Mouse (Mus musculus): ENCODE data around the gene Pttg1. TPM values are rescaled to one million over a fixed set of nuclear protein-coding genes. Genes with fewer than 3 reads are reported as not detected.

The Pttg1 gene
- 57.5 and 63.6 TPM in 2 replicates for polyA plus RNA-seq (2016; fragmentation: Nextera tagmentation; extraction: Ambion mirVana)

DNA sequence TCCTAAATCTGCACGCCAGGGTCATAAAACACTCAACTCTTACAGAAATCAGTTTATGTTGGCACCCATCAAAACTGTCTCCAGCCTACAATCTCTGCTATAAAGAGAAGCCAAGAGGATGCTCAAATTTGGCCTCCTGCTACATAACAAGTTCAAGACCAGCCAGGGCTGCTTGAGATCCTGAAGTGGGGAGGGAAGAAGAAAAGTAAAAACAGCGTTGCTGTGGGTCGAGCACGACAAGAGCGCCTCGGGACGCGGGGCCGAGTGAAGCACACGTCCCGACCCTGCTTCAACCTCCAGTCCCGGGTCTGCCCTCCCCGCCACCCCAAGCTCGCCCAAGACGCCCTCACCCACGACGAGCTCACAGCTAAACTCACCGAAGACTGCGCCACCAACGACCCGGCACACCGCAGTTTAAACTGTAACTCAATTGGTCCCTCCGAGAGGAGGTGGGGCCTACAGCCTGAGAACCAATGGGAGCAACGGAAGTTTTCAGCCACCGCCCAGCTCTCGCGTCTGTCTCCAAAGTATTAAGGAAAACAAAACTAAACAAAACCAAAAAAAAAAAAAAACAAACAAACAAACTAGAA, at the start of gene Pttg1:
TSS of gene Pttg1 (minus strand) at position 428 of the 590 bp plus-strand sequence.
- peak; percentile 97 for ATAC-seq
- 5% methylated on average over 27 of the region's 27 CpGs for WGBS (ENCODE audit: insufficient replicate concordance)
- Histone ChIP-seq H3K36me3 (peaks cover 26% of the 10 kb centered on the region), H3K4me2 (peak within 1 kb of the TSS; percentile 73), H3K27me3 (replicated peaks) (no peaks in the 10 kb centered on the region), H3K4me1 (peaks cover 15% of the 10 kb centered on the region), H3K27ac (peak within 1 kb of the TSS; percentile 88), H3K9ac (peak within 1 kb of the TSS; percentile 77), H3K9me3 (replicated peaks) (no peaks in the 10 kb centered on the region), H3K4me3 (peak within 1 kb of the TSS; percentile 69)

DNA sequence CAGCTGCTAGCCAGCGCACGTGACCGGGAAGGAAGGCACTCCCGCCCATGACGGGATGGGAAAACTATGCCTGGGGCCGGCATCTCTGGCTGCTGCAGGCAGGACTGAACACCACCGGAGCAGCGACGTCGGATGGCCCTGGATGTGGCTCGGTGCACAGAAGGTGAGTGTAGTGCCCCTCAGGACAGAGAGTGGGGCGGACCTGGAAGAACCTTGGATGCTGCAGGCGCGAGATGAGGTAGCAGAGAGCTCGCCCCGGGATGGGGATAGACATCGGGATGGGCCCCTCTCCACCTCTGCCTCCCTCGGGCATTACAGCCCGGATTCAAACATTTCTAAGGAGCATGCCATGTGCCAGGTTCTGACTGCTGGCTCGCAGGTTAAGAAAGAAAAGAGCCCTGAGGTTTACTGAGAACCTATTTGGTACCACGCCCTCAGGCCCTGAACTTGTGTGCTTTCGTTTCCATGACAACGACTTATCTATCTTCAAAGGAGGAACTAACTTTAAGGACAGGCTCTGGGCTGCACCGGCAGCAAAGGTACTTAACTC, 48.2 kb upstream of the Pttg1 start, which contains the start of gene C1qtnf2:
TSS of gene C1qtnf2 (plus strand) at position 52 of the 550 bp plus-strand sequence.
- Histone ChIP-seq H3K4me2 (peak within 1 kb of the TSS; percentile 49), H3K36me3 (no peaks in the 10 kb centered on the region), H3K9ac (no peak within 1 kb of the TSS), H3K4me1 (peaks cover 10% of the 10 kb centered on the region), H3K27ac (no peak within 1 kb of the TSS), H3K9me3 (replicated peaks) (no peaks in the 10 kb centered on the region), H3K27me3 (replicated peaks) (peaks cover 4% of the 10 kb centered on the region), H3K4me3 (no peak within 1 kb of the TSS; the same call in 1 of the 2 replicates)
- ATAC-seq, result peak; percentile 27; the same call in 1 of the 2 replicates
- 7% methylated on average over 24 of the region's 24 CpGs for WGBS (ENCODE audit: insufficient replicate concordance)

DNA sequence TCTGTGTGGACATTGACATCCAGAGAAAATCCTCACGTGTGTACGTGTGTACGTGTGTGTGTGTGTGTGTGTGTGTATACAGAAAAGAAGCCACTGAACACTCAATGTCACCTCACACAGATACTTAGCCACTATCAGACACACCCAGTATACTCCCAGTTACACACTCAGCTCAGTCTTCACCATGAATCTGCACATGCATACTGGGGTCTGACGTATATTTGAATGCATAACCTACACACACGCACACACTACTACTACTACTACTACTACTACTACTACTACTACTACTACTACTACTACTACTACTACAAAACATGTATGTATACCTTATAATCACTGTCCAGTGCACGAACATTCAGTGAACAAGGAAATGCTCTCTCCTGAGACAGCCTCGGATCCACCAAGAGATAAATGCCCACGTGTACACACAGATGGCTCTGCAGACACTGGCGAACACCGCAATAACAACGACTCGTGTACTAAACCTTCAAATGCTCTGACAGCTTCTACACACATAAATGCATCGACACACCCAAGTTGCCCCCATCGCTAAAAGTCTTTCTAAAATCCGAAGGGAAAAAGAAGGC, 47.7 kb upstream of the Pttg1 start:
- H3K4me2 ChIP-seq, result peak overlapping the region; percentile 49
- H3K27me3 ChIP-seq (replicated peaks), result peaks cover 4% of the 10 kb centered on the region
- no peak overlapping the region for H3K27ac ChIP-seq
- no peak overlapping the region for H3K4me3 ChIP-seq
- ATAC-seq, result no peak
- no peaks in the 10 kb centered on the region for H3K36me3 ChIP-seq
- 48% methylated on average over 15 of the region's 15 CpGs for WGBS (ENCODE audit: insufficient replicate concordance)
- no peaks in the 10 kb centered on the region for H3K9me3 ChIP-seq (replicated peaks)
- no peak overlapping the region for H3K9ac ChIP-seq
- H3K4me1 ChIP-seq, result peaks cover 10% of the 10 kb centered on the region

DNA sequence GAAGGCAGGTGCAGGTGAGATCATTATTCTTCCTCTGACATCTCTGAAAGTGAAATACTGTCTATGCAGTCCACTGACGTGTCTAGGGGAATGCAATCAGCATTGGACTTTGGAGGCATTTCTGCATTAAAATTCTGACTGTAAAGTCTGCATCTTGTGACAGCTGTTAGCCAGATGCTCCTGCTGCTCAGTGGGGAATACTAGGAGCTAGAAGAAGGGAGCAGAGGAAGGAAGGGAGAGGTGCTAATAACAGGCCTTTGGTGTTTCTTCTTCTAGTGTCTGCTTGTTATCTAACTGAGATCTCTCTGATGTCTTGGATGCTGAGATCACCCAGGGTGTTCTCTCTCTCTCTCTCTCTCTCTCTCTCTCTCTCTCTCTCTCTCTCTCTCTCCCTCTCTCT, 47.1 kb upstream of the Pttg1 start:
- Histone ChIP-seq H3K9me3 (replicated peaks) (no peaks in the 10 kb centered on the region), H3K9ac (no peak overlapping the region), H3K36me3 (no peaks in the 10 kb centered on the region), H3K4me1 (peaks cover 10% of the 10 kb centered on the region), H3K27ac (no peak overlapping the region), H3K4me2 (no peak overlapping the region), H3K27me3 (replicated peaks) (peaks cover 4% of the 10 kb centered on the region), H3K4me3 (no peak overlapping the region)
- no peak for ATAC-seq
- WGBS (ENCODE audit: insufficient replicate concordance), result 43% methylated on average over 1 of the region's 1 CpGs

DNA sequence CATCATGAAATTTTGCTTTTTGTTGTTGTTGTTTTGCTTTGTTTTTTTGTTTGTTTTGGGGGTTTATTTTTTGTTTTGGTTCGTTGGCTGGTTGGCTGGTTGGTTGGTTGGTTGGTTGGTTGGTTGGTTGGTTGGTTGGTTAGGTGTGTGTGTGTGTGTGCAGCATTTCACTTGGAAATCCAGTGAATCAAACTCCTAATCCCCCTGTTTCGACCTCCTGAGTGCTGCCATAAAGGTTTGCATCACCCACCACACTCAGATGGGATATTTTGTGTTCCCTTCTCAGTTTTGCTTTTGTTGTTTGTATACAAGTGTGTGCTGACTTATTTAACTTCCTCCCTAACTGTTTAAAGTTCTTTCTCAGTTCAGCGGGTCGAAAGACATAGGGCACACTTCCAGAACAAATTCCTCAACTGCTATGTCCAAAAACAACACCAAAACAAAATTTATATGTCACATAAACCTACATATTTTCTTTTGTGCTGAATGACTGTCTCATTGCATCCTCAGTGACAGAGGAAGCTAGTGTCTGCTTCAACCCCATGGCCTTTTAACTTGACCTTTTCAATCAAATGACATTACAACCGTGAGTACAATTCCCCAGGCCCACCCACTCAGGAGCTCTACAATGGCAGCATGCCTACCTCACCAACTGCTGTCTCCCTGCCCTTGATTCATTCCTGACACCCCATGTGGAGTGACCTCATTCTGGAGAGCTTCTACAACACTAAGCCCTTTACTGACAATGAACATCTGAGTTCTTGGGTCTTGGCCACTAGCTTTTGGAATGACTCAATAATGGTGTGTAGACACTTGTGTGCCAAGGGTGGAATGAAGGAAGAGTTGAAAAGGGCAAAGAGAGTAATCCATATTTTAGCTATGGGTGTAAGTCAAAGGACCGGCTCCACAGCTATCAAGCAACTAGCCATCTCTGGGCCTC, 45.1 kb upstream of the Pttg1 start:
- H3K4me1 ChIP-seq, result peaks cover 10% of the 10 kb centered on the region
- no peak overlapping the region for H3K4me3 ChIP-seq
- no peaks in the 10 kb centered on the region for H3K9me3 ChIP-seq (replicated peaks)
- no peaks in the 10 kb centered on the region for H3K36me3 ChIP-seq
- H3K4me2 ChIP-seq, result no peak overlapping the region
- WGBS (ENCODE audit: insufficient replicate concordance), result 60% methylated on average over 6 of the region's 6 CpGs
- H3K27ac ChIP-seq, result no peak overlapping the region
- no peak for ATAC-seq
- peaks cover 4% of the 10 kb centered on the region for H3K27me3 ChIP-seq (replicated peaks)
- no peak overlapping the region for H3K9ac ChIP-seq

DNA sequence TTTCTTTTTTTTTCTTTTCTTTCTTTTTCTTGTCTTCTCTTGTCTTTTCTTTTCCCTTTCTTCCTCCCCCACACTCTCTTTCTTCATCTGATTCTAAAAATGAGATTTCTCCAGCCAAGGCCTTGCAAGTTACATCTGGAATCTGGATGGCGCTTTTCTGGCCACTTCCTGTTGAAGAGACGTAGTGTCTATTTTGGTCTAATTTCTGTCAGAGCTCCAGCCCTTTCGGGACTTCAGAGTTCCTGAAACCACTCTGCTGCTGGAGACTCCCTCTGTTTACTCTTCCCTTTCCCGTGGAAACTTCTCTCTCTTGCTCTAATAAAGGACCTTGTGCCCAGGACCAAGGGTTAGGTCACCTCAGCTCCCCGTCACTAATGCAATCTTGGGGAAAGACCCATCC, 44.1 kb upstream of the Pttg1 start:
- no peak overlapping the region for H3K4me3 ChIP-seq
- no peak overlapping the region for H3K4me2 ChIP-seq
- H3K27me3 ChIP-seq (replicated peaks), result peaks cover 4% of the 10 kb centered on the region
- WGBS (ENCODE audit: insufficient replicate concordance), result 15% methylated on average over 5 of the region's 5 CpGs
- no peak for ATAC-seq
- H3K4me1 ChIP-seq, result peaks cover 10% of the 10 kb centered on the region
- H3K27ac ChIP-seq, result no peak overlapping the region
- H3K36me3 ChIP-seq, result no peaks in the 10 kb centered on the region
- H3K9ac ChIP-seq, result no peak overlapping the region
- no peaks in the 10 kb centered on the region for H3K9me3 ChIP-seq (replicated peaks)

DNA sequence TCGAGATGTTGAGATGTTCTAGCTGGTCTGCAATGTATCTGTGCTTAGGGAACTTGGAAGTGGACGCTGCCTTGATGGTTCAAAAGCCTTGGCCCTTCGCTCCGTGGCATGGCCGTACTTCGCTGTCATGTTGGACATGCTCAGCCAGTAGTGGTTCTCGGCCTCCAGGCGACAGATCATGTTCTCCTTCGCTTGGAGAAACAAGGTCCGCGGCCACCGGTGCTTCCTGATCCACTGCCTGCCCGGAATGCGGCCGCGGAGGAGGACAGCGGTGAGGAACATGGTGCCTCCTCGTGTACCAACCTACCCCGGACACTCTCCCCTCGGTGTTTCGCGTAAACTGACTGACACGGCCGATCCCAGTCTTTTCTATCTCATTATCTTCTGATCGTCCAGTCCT, 37.2 kb upstream of the Pttg1 start:
- Histone ChIP-seq H3K4me1 (no peaks in the 10 kb centered on the region), H3K27me3 (replicated peaks) (no peaks in the 10 kb centered on the region), H3K9ac (no peak overlapping the region), H3K4me3 (no peak overlapping the region), H3K36me3 (no peaks in the 10 kb centered on the region), H3K4me2 (no peak overlapping the region), H3K27ac (no peak overlapping the region), H3K9me3 (replicated peaks) (0 out of 2 replicates have a peak, but pooled peaks cover 2% of the 10 kb centered on the region)
- 80% methylated on average over 25 of the region's 25 CpGs for WGBS (ENCODE audit: insufficient replicate concordance)
- ATAC-seq, result no peak

DNA sequence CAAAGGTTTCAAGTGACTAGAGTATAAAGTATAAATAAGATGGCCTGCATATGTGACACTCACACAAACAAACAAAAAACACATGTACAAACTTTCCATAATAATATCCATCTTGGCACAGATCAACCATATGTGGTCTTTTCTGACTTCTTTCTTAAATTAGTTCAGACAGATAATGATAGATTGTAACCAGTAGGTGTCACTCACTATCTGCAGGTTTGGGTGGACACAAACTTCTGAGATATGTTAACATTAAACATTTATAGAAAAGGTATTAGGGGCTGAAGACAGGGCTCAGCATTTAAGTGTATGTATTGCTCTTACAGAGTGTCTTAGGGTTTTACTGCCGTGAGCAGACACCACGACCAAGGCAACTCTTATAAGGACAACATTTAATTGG, 26.2 kb upstream of the Pttg1 start:
- Histone ChIP-seq H3K4me3 (no peak overlapping the region), H3K27ac (no peak overlapping the region), H3K9me3 (replicated peaks) (no peaks in the 10 kb centered on the region), H3K4me2 (no peak overlapping the region), H3K9ac (no peak overlapping the region), H3K27me3 (replicated peaks) (no peaks in the 10 kb centered on the region), H3K36me3 (peaks cover 5% of the 10 kb centered on the region), H3K4me1 (no peaks in the 10 kb centered on the region)
- ATAC-seq, result no peak
- 59% methylated on average over 2 of the region's 2 CpGs for WGBS (ENCODE audit: insufficient replicate concordance)

DNA sequence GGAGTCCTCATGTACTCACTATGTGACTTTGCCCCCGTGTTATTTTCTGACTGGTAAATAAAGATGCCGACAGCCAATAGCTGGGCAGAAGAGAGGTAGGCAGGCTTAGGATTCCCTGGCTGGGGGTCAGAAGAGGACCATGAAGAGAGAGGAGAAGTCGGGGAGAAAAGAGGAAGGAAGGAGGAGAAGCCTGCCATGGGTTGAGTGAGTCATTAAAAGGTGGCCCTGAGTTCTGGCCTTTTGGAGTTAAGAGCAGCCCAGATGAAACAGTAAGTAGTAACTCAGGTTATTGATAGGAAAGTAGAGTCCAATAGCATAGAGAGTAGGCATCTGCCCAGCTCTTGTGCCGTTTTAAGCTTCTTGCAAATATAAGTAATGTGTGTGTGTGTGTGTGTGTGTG, 25.3 kb upstream of the Pttg1 start:
- Histone ChIP-seq H3K9me3 (replicated peaks) (no peaks in the 10 kb centered on the region), H3K9ac (no peak overlapping the region), H3K36me3 (peaks cover 15% of the 10 kb centered on the region), H3K4me3 (no peak overlapping the region), H3K27me3 (replicated peaks) (no peaks in the 10 kb centered on the region), H3K27ac (no peak overlapping the region), H3K4me1 (no peaks in the 10 kb centered on the region), H3K4me2 (no peak overlapping the region)
- ATAC-seq, result no peak
- WGBS (ENCODE audit: insufficient replicate concordance), result 38% methylated on average over 4 of the region's 4 CpGs

DNA sequence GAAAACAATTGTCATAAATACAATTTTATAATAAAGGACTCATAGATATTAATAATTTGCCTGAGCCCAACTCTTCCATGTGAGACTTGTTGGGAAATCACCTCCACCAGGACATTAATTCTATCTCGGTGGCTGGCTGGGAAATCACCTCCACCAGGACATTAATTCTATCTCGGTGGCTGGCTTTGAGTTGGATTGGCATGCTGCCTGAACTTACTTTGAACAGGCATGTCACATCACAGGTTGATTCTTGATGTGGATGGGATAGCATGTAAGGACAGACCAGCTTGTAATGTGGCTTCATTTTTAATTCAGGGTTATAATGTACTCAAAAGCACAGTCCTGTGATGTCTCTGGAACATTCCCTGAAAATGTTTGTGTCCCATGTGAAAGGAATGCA, 23.9 kb upstream of the Pttg1 start:
- WGBS (ENCODE audit: insufficient replicate concordance), result 79% methylated on average over 2 of the region's 2 CpGs
- Histone ChIP-seq H3K4me2 (no peak overlapping the region), H3K27me3 (replicated peaks) (no peaks in the 10 kb centered on the region), H3K4me3 (no peak overlapping the region), H3K9me3 (replicated peaks) (no peaks in the 10 kb centered on the region), H3K36me3 (peaks cover 29% of the 10 kb centered on the region), H3K4me1 (no peaks in the 10 kb centered on the region), H3K9ac (no peak overlapping the region), H3K27ac (no peak overlapping the region)
- ATAC-seq, result no peak

DNA sequence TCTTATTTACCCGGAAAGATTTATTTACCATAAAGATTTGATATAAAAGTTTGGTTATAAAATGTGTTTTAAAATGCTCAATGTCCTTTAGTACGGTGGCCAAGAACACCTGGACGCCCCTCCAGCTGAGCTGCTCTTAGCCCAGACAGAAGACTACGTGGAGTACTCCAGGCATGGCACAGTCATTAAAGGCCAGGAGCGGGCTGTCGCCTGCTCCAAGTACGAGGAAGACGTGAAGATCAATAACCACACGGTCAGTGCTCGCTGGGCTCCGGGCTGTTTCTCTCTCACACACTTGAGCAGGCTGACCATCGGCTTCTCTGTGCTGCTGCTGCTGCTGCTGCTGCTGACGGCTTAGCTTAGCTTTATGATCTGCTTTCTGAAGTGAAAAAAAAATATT, 17.1 kb upstream of the Pttg1 start:
- Histone ChIP-seq H3K9ac (no peak overlapping the region), H3K27me3 (replicated peaks) (no peaks in the 10 kb centered on the region), H3K9me3 (replicated peaks) (no peaks in the 10 kb centered on the region), H3K27ac (no peak overlapping the region), H3K4me1 (no peaks in the 10 kb centered on the region), H3K36me3 (peaks cover 95% of the 10 kb centered on the region), H3K4me3 (no peak overlapping the region), H3K4me2 (no peak overlapping the region)
- WGBS (ENCODE audit: insufficient replicate concordance), result 90% methylated on average over 13 of the region's 13 CpGs
- no peak for ATAC-seq

DNA sequence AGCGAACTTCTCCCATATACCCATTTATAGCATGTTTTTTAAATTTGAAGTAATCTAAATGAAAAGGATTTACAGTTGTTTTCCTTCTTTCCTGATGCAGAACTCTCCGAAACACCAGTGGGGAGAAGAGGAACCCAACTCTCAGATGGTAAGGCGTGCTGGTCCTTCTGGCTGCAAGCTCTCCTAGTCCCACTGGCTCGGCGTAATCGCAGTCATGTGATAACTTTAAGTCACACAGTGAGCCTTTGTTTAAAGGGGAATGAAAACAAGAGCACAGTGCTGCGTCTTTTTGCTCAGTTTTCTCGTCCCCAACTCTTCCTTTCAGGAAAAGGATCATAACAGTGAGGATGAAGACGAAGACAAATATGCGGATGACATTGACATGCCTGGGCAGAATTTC, 15.1 kb upstream of the Pttg1 start:
- Histone ChIP-seq H3K9ac (no peak overlapping the region), H3K4me3 (no peak overlapping the region), H3K4me1 (no peaks in the 10 kb centered on the region; the same call in 1 of the 2 replicates), H3K4me2 (no peak overlapping the region), H3K27ac (no peak overlapping the region), H3K9me3 (replicated peaks) (no peaks in the 10 kb centered on the region), H3K27me3 (replicated peaks) (no peaks in the 10 kb centered on the region), H3K36me3 (peaks cover 90% of the 10 kb centered on the region)
- WGBS (ENCODE audit: insufficient replicate concordance), result 91% methylated on average over 10 of the region's 10 CpGs
- no peak for ATAC-seq

All from liver, embryonic 12.5 days (tissue).